Mouse (Mus musculus) liver, embryonic 14.5 days (tissue): Measurements from ENCODE around the gene Sufu.

Experiments
- CTCF ChIP-seq: IDR thresholded peaks from 2 replicates; pipeline ENCODE4 v1.5.1; 2016; ENCODE audit warnings: antibody characterized with exemption, low read depth, control low read depth
- EP300 ChIP-seq: IDR thresholded peaks from 2 replicates; pipeline ENCODE4 v1.6.1; 2016; ENCODE audit warnings: antibody characterized with exemption, low read depth

DNA sequence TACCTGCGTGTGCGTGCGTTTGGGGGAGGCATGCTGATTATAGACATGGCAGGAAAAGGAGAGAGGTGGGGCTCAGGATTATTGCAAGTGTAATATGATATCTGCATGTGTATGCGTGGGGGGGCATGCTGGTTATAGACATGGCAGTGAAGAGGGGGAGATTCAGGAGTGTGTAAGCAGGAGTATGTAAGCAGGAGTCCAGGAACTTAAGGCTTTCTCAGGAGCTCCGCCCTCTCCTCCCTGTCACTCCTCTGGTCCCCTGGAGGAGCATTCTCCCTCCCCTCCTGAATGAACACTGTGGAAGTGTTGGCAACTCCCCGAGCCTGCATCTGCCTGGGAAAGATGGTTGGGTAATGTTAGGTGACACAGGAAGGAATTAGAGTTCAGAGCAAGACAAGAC is 51.2 kb downstream of the Sufu start:
- TF ChIP-seq CTCF, result no peak
- no peak for TF ChIP-seq EP300
